Mouse (Mus musculus): ENCODE data around the gene Slc10a3.

DNA sequence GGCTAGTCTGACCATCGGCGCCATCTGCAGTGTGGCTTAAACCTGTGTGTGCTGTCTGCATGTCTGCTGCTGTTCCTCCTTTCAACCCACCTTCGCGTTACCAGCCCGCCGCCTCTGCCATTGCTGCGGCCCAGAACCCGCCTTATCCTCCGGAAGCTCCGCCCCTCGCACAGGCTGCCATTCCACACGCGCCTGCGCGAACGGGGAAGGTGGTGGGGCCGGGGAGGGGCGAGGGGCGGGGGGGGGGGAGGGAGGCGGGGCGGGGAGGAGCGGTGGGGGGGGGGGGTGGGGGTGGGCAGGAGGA lies 19.7 kb downstream of the Slc10a3 start, which contains the start of gene Lage3:
- TF ChIP-seq JUND (conservative IDR thresholded peaks at IDR 0.05; ENCODE audit: low read depth, low read length) (no peak), POLR2A (IDR thresholded peaks at IDR 0.05; ENCODE audit: low read depth, low read length) (peak; percentile 71), MAFK (IDR thresholded peaks at IDR 0.05; ENCODE audit: insufficient replicate concordance, low read length) (no peak), GABPA (IDR thresholded peaks at IDR 0.05; ENCODE audit: insufficient replicate concordance, low read depth, low read length) (no peak)
